Mouse (Mus musculus) right cerebral cortex, adult 18-20 months (tissue): ENCODE measurements around the gene Sf1.
A peak's percentile ranks its signal among the peaks of the same experiment; 100 is the strongest.

Experiments
- DNase-seq: peaks from one replicate; pipeline ENCODE4 v3.0.0; 2022; ENCODE audit warnings: mixed read lengths

Sf1 gene

GRCm38 (mm10) chr19:6363411-6364240 lies at the start of gene Sf1:
Gene Sf1, plus strand, starts transcription at chr19:6363690.
- DNase-seq, result peak; percentile 100

- no peak for DNase-seq
Observed at GRCm38 (mm10) chr19:6313796-6314195, 49.7 kb upstream of the Sf1 start.

GRCm38 (mm10) chr19:6314513-6314912 lies 49.0 kb upstream of the Sf1 start:
- DNase-seq, result no peak

- no peak for DNase-seq
Observed at GRCm38 (mm10) chr19:6315573-6315972, 47.9 kb upstream of the Sf1 start.

GRCm38 (mm10) chr19:6318145-6318544 lies 45.3 kb upstream of the Sf1 start:
- no peak for DNase-seq

- DNase-seq, result no peak
Observed at GRCm38 (mm10) chr19:6321358-6321757, 42.1 kb upstream of the Sf1 start.

- no peak for DNase-seq
Observed at GRCm38 (mm10) chr19:6321786-6322621, 41.5 kb upstream of the Sf1 start.

GRCm38 (mm10) chr19:6324751-6325150 lies 38.7 kb upstream of the Sf1 start:
- DNase-seq, result no peak

- no peak for DNase-seq
Observed at GRCm38 (mm10) chr19:6331178-6331577, 32.3 kb upstream of the Sf1 start.

- DNase-seq, result peak; percentile 39
Observed at GRCm38 (mm10) chr19:6331719-6332516, 31.6 kb upstream of the Sf1 start.

- no peak for DNase-seq
Observed at GRCm38 (mm10) chr19:6333761-6334595, 29.5 kb upstream of the Sf1 start.

GRCm38 (mm10) chr19:6334673-6335457 lies 28.6 kb upstream of the Sf1 start, which contains the start of gene Men1:
Gene Men1, plus strand, starts transcription at chr19:6334979.
- DNase-seq, result peak; percentile 99

GRCm38 (mm10) chr19:6335458-6335827 lies 28.0 kb upstream of the Sf1 start:
- no peak for DNase-seq

- no peak for DNase-seq
Observed at GRCm38 (mm10) chr19:6336920-6337319, 26.6 kb upstream of the Sf1 start.

GRCm38 (mm10) chr19:6338171-6338570 lies 25.3 kb upstream of the Sf1 start:
- no peak for DNase-seq

GRCm38 (mm10) chr19:6338716-6339115 lies 24.8 kb upstream of the Sf1 start:
- DNase-seq, result no peak

GRCm38 (mm10) chr19:6339191-6339590 lies 24.3 kb upstream of the Sf1 start:
- no peak for DNase-seq

- no peak for DNase-seq
Observed at GRCm38 (mm10) chr19:6339890-6340504, 23.5 kb upstream of the Sf1 start.

- peak; percentile 86 for DNase-seq
Observed at GRCm38 (mm10) chr19:6340524-6341452, 22.7 kb upstream of the Sf1 start, which contains the start of gene Map4k2. Gene Map4k2, plus strand, starts transcription at chr19:6341135.
